Comparison of ENCODE assay signal across 19 mouse cellular contexts in the genomic region with DNA sequence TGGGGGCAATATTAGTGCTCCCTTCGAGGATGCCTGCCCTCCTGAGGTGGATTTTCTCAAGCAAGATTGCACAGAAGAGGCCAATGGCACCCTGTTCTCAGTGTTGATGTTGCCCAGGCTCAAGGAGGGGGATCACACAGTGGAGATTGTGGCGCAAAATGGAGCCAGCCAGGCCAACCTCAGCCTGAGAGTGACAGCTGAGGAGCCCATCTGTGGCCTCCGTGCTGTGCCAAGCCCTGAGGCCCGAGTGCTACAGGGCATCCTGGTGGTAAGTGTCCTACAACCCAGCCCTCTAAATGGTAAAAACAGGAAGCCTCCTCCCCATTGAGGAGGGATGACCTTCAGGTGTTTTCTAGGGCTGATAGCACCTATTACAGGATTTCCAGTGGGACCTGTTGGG. TPM values are rescaled to one million over a fixed set of nuclear protein-coding genes. Genes with fewer than 3 reads are reported as not detected.
"Had no signal": no experiment of that assay in that cellular context is flagged by ENCODE, and none has a peak within 500 bp of the region (broad histone marks: within the 10 kb centered on the region; RNA-seq: fewer than 3 reads in every experiment).

No protein-coding gene starts in this region.

- H3K27me3 ChIP-seq: lung, embryonic 15.5 days; megakaryocyte, embryonic 14.5 days; midbrain, embryonic 13.5 days; midbrain, embryonic 15.5 days; neural tube, embryonic 12.5 days; stomach, embryonic 15.5 days had no signal

- H3K4me2 ChIP-seq: lung, embryonic 15.5 days; midbrain, embryonic 11.5 days; midbrain, embryonic 13.5 days; midbrain, embryonic 15.5 days; neural tube, embryonic 12.5 days; stomach, embryonic 15.5 days had no signal

- H3K9ac ChIP-seq: lung, embryonic 15.5 days; midbrain, embryonic 13.5 days; midbrain, embryonic 15.5 days; neural tube, embryonic 12.5 days; stomach, embryonic 15.5 days had no signal

- H3K9me3 ChIP-seq: lung, embryonic 15.5 days; megakaryocyte, embryonic 14.5 days; midbrain, embryonic 13.5 days; midbrain, embryonic 15.5 days; neural tube, embryonic 12.5 days; stomach, embryonic 15.5 days had no signal

- H3K4me3 ChIP-seq: lung, embryonic 15.5 days; megakaryocyte, embryonic 14.5 days; midbrain, embryonic 13.5 days; midbrain, embryonic 15.5 days; neural tube, embryonic 12.5 days; stomach, embryonic 15.5 days had no signal

- H3K27ac ChIP-seq: lung, embryonic 15.5 days; macrophage; midbrain, embryonic 13.5 days; midbrain, embryonic 15.5 days; neural tube, embryonic 12.5 days; stomach, embryonic 15.5 days; stomach, postnatal 0 days had no signal

- ATAC-seq: lung, postnatal 0 days; midbrain, embryonic 13.5 days; midbrain, embryonic 15.5 days had no signal

- DNase-seq: lung, adult 2 months; lung, postnatal 14 days; lung, postnatal 36 days; right cerebral cortex, postnatal 14 days; thymus, adult 2 months; thymus, postnatal 25 days; thymus, postnatal 4 days had no signal

RNA-seq across cellular contexts. Expression of a gene that starts 35.8 kb away (rescaled TPM):
- total RNA-seq: monocyte, adult 5-6 weeks; neutrophil, adult 5-6 weeks had no signal
- polyA plus RNA-seq: macrophage had no signal
